In the genomic region with DNA sequence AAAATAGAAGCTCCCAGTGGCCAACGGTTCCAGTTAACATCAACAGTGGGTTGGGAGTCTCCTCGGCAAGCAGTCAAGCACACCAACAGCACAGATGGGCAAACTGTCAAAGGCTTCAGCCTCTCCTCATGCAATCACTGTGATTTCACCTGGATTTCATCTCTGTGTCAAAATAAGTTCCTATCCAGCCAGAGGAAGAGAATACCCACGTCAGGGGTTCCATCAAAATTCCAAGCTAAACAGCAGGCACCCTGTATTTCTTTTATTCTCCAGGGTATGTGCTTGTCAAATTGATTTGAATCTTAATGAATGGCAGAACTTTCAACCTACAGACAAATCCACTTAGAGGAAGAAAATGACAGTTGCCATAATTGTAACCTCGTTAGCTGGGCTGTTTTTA, we compare ENCODE assay signal across 25 mouse cellular contexts. TPM values are rescaled to one million over a fixed set of nuclear protein-coding genes. Genes with fewer than 3 reads are reported as not detected.
A peak's percentile ranks its signal among the peaks of the same experiment; 100 is the strongest.
DNase-seq lines count a peak whose midpoint lies in the region; ATAC-seq and TF ChIP-seq lines count a peak whose summit lies in the region.
"Had no signal": no experiment of that assay in that cellular context is flagged by ENCODE, and none has a peak within 500 bp of the region (broad histone marks: within the 10 kb centered on the region; RNA-seq: fewer than 3 reads in every experiment).

No protein-coding gene starts in this region.

- H3K27me3 ChIP-seq in forebrain, embryonic 13.5 days = no peaks in the 10 kb centered on the region
- H3K27me3 ChIP-seq in forebrain, embryonic 11.5 days (ENCODE audit: control insufficient read depth, insufficient read depth, low read length) = no peaks in the 10 kb centered on the region
- no peaks in the 10 kb centered on the region for H3K27me3 ChIP-seq in midbrain, postnatal 0 days (ENCODE audit: insufficient read depth, low read length)
- H3K27me3 ChIP-seq in midbrain, embryonic 11.5 days (ENCODE audit: control insufficient read depth, insufficient read depth, low read length) = no peaks in the 10 kb centered on the region
- H3K27me3 ChIP-seq in intestine, postnatal 0 days (replicated peaks; ENCODE audit: control insufficient read depth, insufficient read depth, low read length) = no peaks in the 10 kb centered on the region
- H3K27me3 ChIP-seq: CH12.LX; heart, embryonic 15.5 days; hindbrain, embryonic 15.5 days; intestine, embryonic 15.5 days; liver, embryonic 13.5 days; midbrain, embryonic 12.5 days had no signal

- no peak overlapping the region for H3K4me2 ChIP-seq in forebrain, embryonic 13.5 days
- no peak overlapping the region for H3K4me2 ChIP-seq in forebrain, embryonic 11.5 days (ENCODE audit: low read depth, low read length, severe bottlenecking)
- no peak overlapping the region for H3K4me2 ChIP-seq in midbrain, postnatal 0 days (ENCODE audit: low read depth, low read length, poor library complexity, severe bottlenecking)
- H3K4me2 ChIP-seq in midbrain, embryonic 11.5 days = no peak overlapping the region
- no peak overlapping the region for H3K4me2 ChIP-seq in intestine, postnatal 0 days (replicated peaks; ENCODE audit: low read depth)
- H3K4me2 ChIP-seq: heart, embryonic 15.5 days; hindbrain, embryonic 15.5 days; intestine, embryonic 15.5 days; liver, embryonic 13.5 days; midbrain, embryonic 12.5 days had no signal

- WGBS in forebrain, embryonic 13.5 days = 33% methylated on average over 4 of the region's 4 CpGs
- WGBS in forebrain, embryonic 11.5 days = 48% methylated on average over 4 of the region's 4 CpGs
- 41% methylated on average over 4 of the region's 4 CpGs for WGBS in midbrain, postnatal 0 days
- WGBS in midbrain, embryonic 11.5 days = 64% methylated on average over 4 of the region's 4 CpGs
- WGBS in intestine, postnatal 0 days = 76% methylated on average over 4 of the region's 4 CpGs

- H3K9me3 ChIP-seq in forebrain, embryonic 13.5 days (replicated peaks) = no peaks in the 10 kb centered on the region
- H3K9me3 ChIP-seq in forebrain, embryonic 11.5 days (ENCODE audit: control insufficient read depth, low read length) = no peaks in the 10 kb centered on the region
- no peaks in the 10 kb centered on the region for H3K9me3 ChIP-seq in midbrain, postnatal 0 days (ENCODE audit: low read length)
- no peaks in the 10 kb centered on the region for H3K9me3 ChIP-seq in midbrain, embryonic 11.5 days (ENCODE audit: control insufficient read depth, low read length)
- H3K9me3 ChIP-seq in intestine, postnatal 0 days (ENCODE audit: control insufficient read depth) = no peaks in the 10 kb centered on the region
- H3K9me3 ChIP-seq: G1E; heart, embryonic 15.5 days; hindbrain, embryonic 15.5 days; intestine, embryonic 15.5 days; liver, embryonic 13.5 days; midbrain, embryonic 12.5 days had no signal

- peaks cover 16% of the 10 kb centered on the region for H3K4me1 ChIP-seq in forebrain, embryonic 13.5 days
- no peaks in the 10 kb centered on the region for H3K4me1 ChIP-seq in forebrain, embryonic 11.5 days (replicated peaks; ENCODE audit: control insufficient read depth, insufficient read depth, low read length)
- no peaks in the 10 kb centered on the region for H3K4me1 ChIP-seq in midbrain, postnatal 0 days (ENCODE audit: insufficient read depth, low read length)
- no peaks in the 10 kb centered on the region for H3K4me1 ChIP-seq in midbrain, embryonic 11.5 days (ENCODE audit: control insufficient read depth, insufficient read depth, low read length)
- no peaks in the 10 kb centered on the region for H3K4me1 ChIP-seq in intestine, postnatal 0 days (replicated peaks; ENCODE audit: control insufficient read depth, insufficient read depth, low read length)
- H3K4me1 ChIP-seq: hindbrain, embryonic 15.5 days; intestine, embryonic 15.5 days; liver, embryonic 13.5 days; midbrain, embryonic 12.5 days had no signal

- DNase-seq in forebrain, embryonic 11.5 days (ENCODE audit: low spot score) = no peak
- DNase-seq in midbrain, postnatal 0 days (ENCODE audit: low spot score) = peak; percentile 30
- no peak for DNase-seq in midbrain, embryonic 11.5 days (ENCODE audit: low spot score, missing footprints)
- peak; percentile 56 to 67 for DNase-seq in cerebellum, postnatal 10 days
- DNase-seq in retina, postnatal 1 day = peak; percentile 9
- DNase-seq in gastrocnemius, adult 8-10 months (ENCODE audit: low spot score in 2 of 2) = no peak
- DNase-seq: adrenal gland, postnatal 10 days; B cell, adult 2 months; gastrocnemius, postnatal 25 days; heart, postnatal 4 days; kidney, adult 9 months; kidney, postnatal 25 days; liver, embryonic 13.5 days; lung, adult 2 months; lung, postnatal 14 days; thymus, postnatal 14 days had no signal

- no peak overlapping the region for H3K27ac ChIP-seq in forebrain, embryonic 13.5 days
- H3K27ac ChIP-seq in forebrain, embryonic 11.5 days (ENCODE audit: low read depth, low read length) = no peak overlapping the region
- H3K27ac ChIP-seq in midbrain, postnatal 0 days (ENCODE audit: low read depth, low read length) = no peak overlapping the region
- H3K27ac ChIP-seq in midbrain, embryonic 11.5 days (ENCODE audit: low read depth, low read length) = no peak overlapping the region
- H3K27ac ChIP-seq in intestine, postnatal 0 days (ENCODE audit: low read depth, low read length) = no peak overlapping the region
- H3K27ac ChIP-seq: heart, embryonic 15.5 days; hindbrain, embryonic 15.5 days; intestine, embryonic 15.5 days; liver, embryonic 13.5 days; midbrain, embryonic 12.5 days had no signal

- TF ChIP-seq CTCF in midbrain, postnatal 0 days (IDR thresholded peaks at IDR 0.05) = no peak
- TF ChIP-seq CTCF in intestine, postnatal 0 days (IDR thresholded peaks at IDR 0.05; ENCODE audit: low read depth) = no peak

- H3K4me3 ChIP-seq in forebrain, embryonic 13.5 days = no peak overlapping the region
- no peak overlapping the region for H3K4me3 ChIP-seq in forebrain, embryonic 11.5 days (ENCODE audit: low read depth, low read length)
- H3K4me3 ChIP-seq in midbrain, postnatal 0 days (ENCODE audit: low read depth, low read length) = no peak overlapping the region
- no peak overlapping the region for H3K4me3 ChIP-seq in midbrain, embryonic 11.5 days (ENCODE audit: low read depth, low read length)
- H3K4me3 ChIP-seq in intestine, postnatal 0 days (ENCODE audit: low read depth, low read length) = no peak overlapping the region
- H3K4me3 ChIP-seq: heart, embryonic 15.5 days; hindbrain, embryonic 15.5 days; intestine, embryonic 15.5 days; liver, embryonic 13.5 days; midbrain, embryonic 12.5 days had no signal

- no peaks in the 10 kb centered on the region for H3K36me3 ChIP-seq in forebrain, embryonic 13.5 days (ENCODE audit: poor library complexity, severe bottlenecking)
- no peaks in the 10 kb centered on the region for H3K36me3 ChIP-seq in forebrain, embryonic 11.5 days (ENCODE audit: control insufficient read depth, insufficient read depth, low read length)
- H3K36me3 ChIP-seq in midbrain, postnatal 0 days (ENCODE audit: insufficient read depth, low read length) = no peaks in the 10 kb centered on the region
- no peaks in the 10 kb centered on the region for H3K36me3 ChIP-seq in midbrain, embryonic 11.5 days (ENCODE audit: control insufficient read depth, insufficient read depth, low read length)
- no peaks in the 10 kb centered on the region for H3K36me3 ChIP-seq in intestine, postnatal 0 days (ENCODE audit: control insufficient read depth, insufficient read depth)
- H3K36me3 ChIP-seq: G1E; heart, embryonic 15.5 days; hindbrain, embryonic 15.5 days; intestine, embryonic 15.5 days; liver, embryonic 13.5 days; midbrain, embryonic 12.5 days had no signal

- peak; percentile 75 for ATAC-seq in forebrain, embryonic 13.5 days
- no peak for ATAC-seq in forebrain, embryonic 11.5 days (replicated peaks; ENCODE audit: low FRiP score)
- ATAC-seq in midbrain, postnatal 0 days (ENCODE audit: low FRiP score) = no peak
- no peak for ATAC-seq in midbrain, embryonic 11.5 days (ENCODE audit: low FRiP score)
- ATAC-seq in intestine, postnatal 0 days = no peak
- ATAC-seq: intestine, embryonic 15.5 days had no signal

- no peak overlapping the region for H3K9ac ChIP-seq in forebrain, embryonic 13.5 days
- H3K9ac ChIP-seq in forebrain, embryonic 11.5 days (ENCODE audit: low read length) = no peak overlapping the region
- H3K9ac ChIP-seq in midbrain, postnatal 0 days (replicated peaks; ENCODE audit: low read length, poor library complexity, severe bottlenecking) = no peak overlapping the region
- H3K9ac ChIP-seq in midbrain, embryonic 11.5 days (ENCODE audit: low read length) = no peak overlapping the region
- no peak overlapping the region for H3K9ac ChIP-seq in intestine, postnatal 0 days (ENCODE audit: low read depth, low read length)
- H3K9ac ChIP-seq: heart, embryonic 15.5 days; hindbrain, embryonic 15.5 days; intestine, embryonic 15.5 days; liver, embryonic 13.5 days; midbrain, embryonic 12.5 days had no signal

RNA-seq across cellular contexts. Expression of a gene that starts 51.5 kb away (rescaled TPM):
- polyA plus RNA-seq in forebrain, embryonic 13.5 days (2015; fragmentation: Nextera tagmentation; extraction: Ambion mirVana) = 0.06 and 0.09 TPM in 2 replicates
- 1.4 and 2.0 TPM in 2 replicates for polyA plus RNA-seq in forebrain, embryonic 11.5 days (2014; fragmentation: Nextera tagmentation; extraction: Ambion mirVana)
- total RNA-seq in midbrain, postnatal 0 days (2014; rRNA removed) = 0.33 and 0.57 TPM in 2 replicates
- 0.12 and 0.14 TPM in 2 replicates for polyA plus RNA-seq in midbrain, postnatal 0 days (2015; fragmentation: Nextera tagmentation; extraction: Ambion mirVana)
- polyA plus RNA-seq in midbrain, embryonic 11.5 days (2014; fragmentation: Nextera tagmentation; extraction: Ambion mirVana) = 7.8 and 9.0 TPM in 2 replicates
- total RNA-seq in gastrocnemius, adult 8-10 months (2022) = under 1 TPM; 0.05 to 0.27 (median 0.15) TPM
- 0.09 TPM in 2 replicates for polyA plus RNA-seq in intestine, postnatal 0 days (2015; fragmentation: Nextera tagmentation; extraction: Ambion mirVana)
- total RNA-seq: CH12.LX; megakaryocyte progenitor cell, adult 5-6 weeks had no signal
- polyA plus RNA-seq: G1E had no signal

Comparison
In these comparisons a context has a peak if more than half of its experiments do, and no peak if none do; other contexts are left out.
1. DNase-seq: peak in midbrain, postnatal 0 days (single experiment), cerebellum, postnatal 10 days (2 of 2) and retina, postnatal 1 day (single experiment); none in forebrain, embryonic 11.5 days (single experiment), midbrain, embryonic 11.5 days (single experiment) and gastrocnemius, adult 8-10 months (0 of 2).